Mouse (Mus musculus) layer of hippocampus, adult 2 months (tissue): ENCODE results near the gene Dnajc3. TPM values are rescaled to one million over a fixed set of nuclear protein-coding genes. Genes with fewer than 3 reads are reported as not detected.
A peak's percentile ranks its signal among the peaks of the same experiment; 100 is the strongest.

Experiments used
- DNase-seq, 2 experiments: peaks; one replicate each; pipeline ENCODE4 v3.0.0; 2022; ENCODE audit warnings: low spot score in 2 of 2
- H3K27ac ChIP-seq: fragments of 200-600 bp; 2 replicates; pipeline ENCODE4 v1.8.1; 2022
- H3K4me3 ChIP-seq: fragments of 200-600 bp; 2 replicates; pipeline ENCODE4 v1.8.1; 2022; ENCODE audit warnings: mild to moderate bottlenecking
- CTCF ChIP-seq: fragments of 200-600 bp; conservative IDR thresholded peaks from 2 replicates; pipeline ENCODE4 v1.8.1; 2022; ENCODE audit warnings: antibody characterized with exemption, mild to moderate bottlenecking, moderate library complexity
- total RNA-seq, 2 experiments: library from RNA; stranded (reverse); gene quantifications; 2 replicates each; pipeline ENCODE4 v1.2.3; 2021

Gene Dnajc3
- total RNA-seq, 2 experiments from 2014 or later: 34.7 to 37.3 TPM

DNA sequence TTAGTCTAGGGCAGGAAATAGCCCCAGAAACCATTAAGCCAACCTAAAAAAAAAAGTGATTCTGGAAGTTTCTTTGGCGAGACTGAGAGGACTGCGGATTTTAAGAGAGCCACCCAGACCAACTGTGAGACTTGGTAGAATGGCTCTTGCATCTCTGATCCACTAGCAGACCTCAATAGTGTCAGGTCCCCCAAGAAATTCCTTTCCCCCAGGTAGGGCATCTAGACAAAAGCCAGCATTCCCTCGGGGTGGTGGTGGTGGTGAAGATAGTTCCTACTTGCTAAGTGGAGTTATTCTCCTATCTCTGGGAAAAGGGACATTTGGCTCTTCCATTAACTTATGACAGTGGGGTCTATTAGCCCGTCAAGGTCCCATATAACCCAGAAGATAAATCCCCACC lies 824 bp upstream of the Dnajc3 start:
- H3K4me3 ChIP-seq: peak overlapping the region; percentile 63
- peak overlapping the region; percentile 92 for H3K27ac ChIP-seq
- DNase-seq: no peak
- no peak for TF ChIP-seq CTCF

DNA sequence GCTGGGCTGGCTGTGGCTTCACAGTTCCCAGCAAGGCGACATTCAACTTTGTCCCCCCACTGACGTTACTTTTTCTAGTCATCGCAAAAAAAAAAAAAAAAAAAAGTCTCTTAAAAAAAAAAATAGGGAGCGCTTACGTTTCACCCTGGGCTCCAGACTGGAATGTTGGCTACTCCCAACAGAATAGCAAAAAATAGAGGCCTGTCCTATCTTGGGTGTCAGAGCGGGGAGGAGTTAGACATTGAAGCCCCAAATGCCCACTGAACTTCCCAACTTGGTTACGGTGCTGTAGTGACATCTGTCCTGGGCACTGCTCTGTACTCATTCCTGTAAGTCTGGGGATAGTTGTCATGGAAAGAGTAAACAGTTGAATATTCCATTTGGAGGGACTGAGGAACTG lies 775 bp downstream of the Dnajc3 start:
- no peak for TF ChIP-seq CTCF

DNA sequence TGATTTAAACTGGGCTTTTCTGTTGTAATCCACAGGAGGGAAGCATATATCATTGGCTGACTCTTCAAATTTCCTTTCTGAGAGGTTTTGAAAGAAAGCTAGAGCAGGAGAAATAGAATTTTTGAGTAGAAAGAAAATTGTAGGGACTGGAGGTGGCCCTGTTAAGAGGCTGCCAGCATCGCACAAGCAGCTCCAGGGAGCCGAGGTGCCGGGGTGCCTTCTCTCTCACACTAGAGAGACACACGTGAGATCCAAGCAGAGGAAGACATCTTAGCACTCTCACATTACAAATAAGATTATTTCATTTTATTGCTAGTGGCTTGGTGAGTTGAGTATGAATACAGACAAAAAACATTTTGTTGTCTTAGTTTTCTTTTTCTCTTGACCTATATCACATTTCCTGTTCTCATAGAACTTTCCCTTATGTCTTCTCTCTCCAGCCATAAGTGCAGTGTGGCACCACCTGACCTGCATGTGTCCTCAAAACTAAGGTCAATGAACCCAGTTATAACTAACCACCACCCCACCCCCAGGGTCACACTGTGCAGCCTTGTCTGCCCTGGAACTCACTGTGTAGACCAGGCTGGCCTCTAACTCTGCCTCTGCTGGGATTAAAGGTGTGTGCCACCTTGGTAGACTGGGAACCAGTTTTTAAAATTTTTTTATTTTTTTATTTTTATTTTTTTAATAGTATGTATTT lies 3.2 kb downstream of the Dnajc3 start:
- no peak for DNase-seq
- Histone ChIP-seq H3K27ac (no peak overlapping the region), H3K4me3 (no peak overlapping the region)
- no peak for TF ChIP-seq CTCF

More for the DNA sequence above, 775 bp downstream of the Dnajc3 start:
- no peak for DNase-seq
- Histone ChIP-seq H3K27ac (peak overlapping the region; percentile 98), H3K4me3 (peak overlapping the region; percentile 99)

- TF ChIP-seq CTCF: no peak
- H3K4me3 ChIP-seq: no peak overlapping the region
- peak overlapping the region; percentile 29; the same call in 1 of the 2 replicates for H3K27ac ChIP-seq
- DNase-seq: no peak
Observed at GRCm38 (mm10) chr14:118942076-118942475, 4.3 kb downstream of the Dnajc3 start.

GRCm38 (mm10) chr14:118944702-118945101 lies 6.9 kb downstream of the Dnajc3 start:
- Histone ChIP-seq H3K4me3 (no peak overlapping the region), H3K27ac (no peak overlapping the region)
- no peak for DNase-seq

DNA sequence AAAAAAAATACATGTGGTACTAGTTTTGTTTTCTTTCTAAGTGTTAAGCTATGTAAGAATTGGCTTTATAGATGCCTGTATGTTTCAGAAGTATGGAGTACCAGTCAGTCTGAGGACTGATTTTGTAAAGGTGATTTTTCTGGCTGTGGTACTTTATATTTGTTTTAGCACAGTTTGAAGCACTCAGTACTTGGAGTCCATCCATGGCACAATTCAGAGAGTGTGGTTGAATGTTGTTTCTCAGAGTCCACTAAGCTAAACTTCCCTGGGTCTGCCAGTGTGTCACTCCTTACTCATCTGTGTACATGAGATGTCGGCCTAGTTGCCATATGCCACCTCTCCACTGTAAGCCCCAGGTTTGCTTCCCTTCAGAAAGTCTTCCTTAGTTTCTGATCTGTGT lies 11.1 kb downstream of the Dnajc3 start:
- Histone ChIP-seq H3K27ac (peak overlapping the region; percentile 43; the same call in 1 of the 2 replicates), H3K4me3 (no peak overlapping the region)
- DNase-seq: no peak
- no peak for TF ChIP-seq CTCF

More at GRCm38 (mm10) chr14:118944702-118945101, 6.9 kb downstream of the Dnajc3 start:
- TF ChIP-seq CTCF: no peak

DNA sequence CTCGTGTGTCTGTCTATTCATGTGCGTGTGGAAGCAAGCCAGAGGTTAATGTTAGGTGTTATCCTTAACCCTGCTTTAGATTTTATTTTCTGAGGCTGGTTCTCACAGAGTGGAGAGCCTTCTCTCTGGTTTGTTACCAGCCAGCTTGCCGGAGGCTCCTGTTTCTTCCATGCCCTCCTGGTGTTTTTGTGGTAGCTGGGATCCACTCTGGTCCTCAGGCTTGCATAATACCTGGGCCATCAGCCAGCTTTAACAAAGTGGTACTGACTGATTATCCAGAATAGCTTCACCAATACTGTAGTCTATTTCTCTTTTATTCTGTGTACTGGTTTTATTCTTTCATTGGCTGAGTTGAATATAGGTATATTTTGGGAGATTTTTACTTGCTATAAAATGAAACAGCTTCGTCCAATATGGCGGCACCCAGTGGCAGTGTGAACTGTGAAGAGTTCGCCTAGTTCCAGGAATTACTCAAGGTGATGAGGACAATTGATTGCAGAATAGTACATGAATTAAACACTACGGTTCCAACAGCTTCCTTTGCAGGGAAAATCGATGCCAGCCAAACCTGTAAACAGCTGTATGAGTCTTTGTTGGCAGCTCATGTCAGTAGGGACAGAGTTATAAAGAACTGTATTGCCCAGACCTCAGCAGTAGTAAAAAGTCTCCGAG lies 14.3 kb downstream of the Dnajc3 start:
- peak in 1 of 2 experiments; percentile 38 for DNase-seq
- TF ChIP-seq CTCF: no peak
- Histone ChIP-seq H3K27ac (peak overlapping the region; percentile 74), H3K4me3 (no peak overlapping the region)

- no peak for TF ChIP-seq CTCF
- H3K27ac ChIP-seq: no peak overlapping the region
- DNase-seq: no peak
- no peak overlapping the region for H3K4me3 ChIP-seq
Observed at GRCm38 (mm10) chr14:118958010-118958409, 20.2 kb downstream of the Dnajc3 start.

- no peak overlapping the region for H3K27ac ChIP-seq
- TF ChIP-seq CTCF: no peak
- no peak overlapping the region for H3K4me3 ChIP-seq
- no peak for DNase-seq
Observed at GRCm38 (mm10) chr14:118965356-118966000, 27.7 kb downstream of the Dnajc3 start.

GRCm38 (mm10) chr14:118967646-118968045 lies 29.9 kb downstream of the Dnajc3 start:
- no peak for DNase-seq
- no peak for TF ChIP-seq CTCF
- Histone ChIP-seq H3K27ac (no peak overlapping the region), H3K4me3 (no peak overlapping the region)

- H3K4me3 ChIP-seq: no peak overlapping the region
- DNase-seq: peak in 1 of 2 experiments; percentile 56
- H3K27ac ChIP-seq: 0 out of 2 replicates have a peak overlapping the region, but pooled peaks have one; percentile 12
- no peak for TF ChIP-seq CTCF
Observed at GRCm38 (mm10) chr14:118972268-118972667, 34.5 kb downstream of the Dnajc3 start.

DNA sequence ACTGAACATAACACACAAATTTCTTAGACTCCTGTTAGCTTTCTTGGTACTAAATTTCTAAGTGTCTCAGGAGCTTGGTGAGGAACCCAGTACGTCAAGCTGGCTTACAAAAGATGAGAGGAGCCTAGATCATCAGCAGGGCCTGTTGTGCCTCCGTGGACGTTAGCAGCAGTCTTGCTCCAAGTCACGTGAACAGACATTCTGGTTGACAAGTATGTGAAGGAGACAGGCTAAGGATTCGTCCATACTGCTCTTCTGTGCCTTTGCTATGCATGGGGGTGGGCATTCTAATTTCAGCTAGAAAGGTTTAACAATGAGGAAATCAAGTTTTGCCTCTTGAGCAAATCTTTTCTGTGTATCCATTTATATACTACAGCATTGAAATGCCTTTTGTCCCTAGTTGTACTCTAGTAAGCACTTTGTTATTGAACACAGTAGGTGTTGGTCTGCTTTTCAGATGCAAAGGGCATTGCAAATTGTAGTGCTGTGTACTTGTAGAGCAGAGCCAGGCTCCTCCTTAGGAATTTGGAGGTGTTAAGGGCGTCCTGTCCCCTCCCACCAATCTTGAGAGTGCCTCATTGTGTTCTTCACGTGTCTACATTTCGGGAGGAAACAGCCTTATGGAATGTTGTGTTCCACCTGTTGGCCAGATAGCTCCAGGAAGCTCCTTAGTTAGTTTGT lies 39.5 kb downstream of the Dnajc3 start:
- Histone ChIP-seq H3K4me3 (no peak overlapping the region), H3K27ac (no peak overlapping the region)
- TF ChIP-seq CTCF: no peak
- no peak for DNase-seq
